Mouse (Mus musculus) limb, embryonic 13.5 days (tissue): Measurements from ENCODE around the gene Cacna2d3. TPM values are rescaled to one million over a fixed set of nuclear protein-coding genes. Genes with fewer than 3 reads are reported as not detected.

Experiments used
- ATAC-seq: fragments of 200-750 bp; cut with Nextera tagmentation; 2 replicates; pipeline ENCODE4 v1.8.0; 2017; ENCODE audit warnings: low read depth, moderate number of reproducible peaks, moderate TSS enrichment; ENCODE audit not compliant: low FRiP score
- H3K27ac ChIP-seq: fragments of 300-500 bp; sonication (generic); 2 replicates; pipeline ENCODE4 v1.5.1; 2015; ENCODE audit warnings: inconsistent platforms, mild to moderate bottlenecking, moderate library complexity
- H3K27me3 ChIP-seq: fragments of 300-500 bp; sonication (generic); 2 replicates; pipeline ENCODE4 v1.6.1; 2015; ENCODE audit warnings: mild to moderate bottlenecking, inconsistent platforms
- H3K36me3 ChIP-seq: fragments of 300-500 bp; sonication (generic); 2 replicates; pipeline ENCODE4 v1.6.1; 2015; ENCODE audit warnings: inconsistent platforms, mild to moderate bottlenecking, moderate library complexity
- H3K4me1 ChIP-seq: fragments of 300-500 bp; sonication (generic); 2 replicates; pipeline ENCODE4 v1.6.1; 2015; ENCODE audit warnings: inconsistent platforms
- H3K4me2 ChIP-seq: fragments of 300-500 bp; sonication (generic); replicated peaks from 2 replicates; pipeline ENCODE4 v1.6.1; 2015; ENCODE audit warnings: inconsistent platforms, mild to moderate bottlenecking, moderate library complexity
- H3K4me3 ChIP-seq: fragments of 300-500 bp; sonication (generic); 2 replicates; pipeline ENCODE4 v1.5.1; 2015; ENCODE audit warnings: moderate library complexity, mild to moderate bottlenecking, inconsistent platforms
- H3K9ac ChIP-seq: fragments of 300-500 bp; sonication (generic); 2 replicates; pipeline ENCODE4 v1.6.1; 2015; ENCODE audit warnings: mild to moderate bottlenecking, inconsistent platforms
- H3K9me3 ChIP-seq: fragments of 300-500 bp; sonication (generic); 2 replicates; pipeline ENCODE4 v1.6.1; 2016; ENCODE audit warnings: inconsistent platforms
- WGBS: fragments of 180-500 bp; shearing (Covaris S2); methylation state at CpG from one replicate; pipeline ENCODE4 v1.1.7; 2015; 5-methylcytosine and 5-hydroxymethylcytosine counted together
- polyA plus RNA-seq: library from polyadenylated mRNA; unstranded; fragments of >200 nt; fragmentation: Nextera tagmentation; extraction: Ambion mirVana; gene quantifications from 2 replicates; pipeline ENCODE4 v1.2.1, GENCODE M21; 2015

Cacna2d3 gene
- polyA plus RNA-seq, 1 experiment from 2014 or later, result 5.3 TPM

DNA sequence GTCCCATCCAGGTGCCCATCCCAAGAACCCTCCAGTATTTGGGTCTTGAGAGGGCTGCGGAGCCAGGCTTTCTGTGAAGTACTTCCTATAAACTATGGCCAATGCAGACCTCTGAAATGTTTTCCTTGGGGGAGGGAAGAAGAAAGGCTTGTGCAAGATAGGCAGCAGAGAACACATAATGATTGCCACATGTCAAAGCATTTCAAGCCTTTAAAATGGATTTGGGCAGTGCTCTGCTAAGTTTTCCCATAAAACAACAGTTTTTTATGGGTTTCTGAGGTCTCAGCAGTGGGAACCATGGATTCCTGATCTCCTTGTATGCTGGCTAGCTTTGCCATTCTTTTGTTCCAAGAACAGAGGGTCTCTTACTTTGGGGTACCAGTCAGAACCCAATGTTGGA is 834.3 kb downstream of the Cacna2d3 start:
- ATAC-seq, result no peak; the same call in 1 of the 2 replicates
- no peak overlapping the region for H3K9ac ChIP-seq

DNA sequence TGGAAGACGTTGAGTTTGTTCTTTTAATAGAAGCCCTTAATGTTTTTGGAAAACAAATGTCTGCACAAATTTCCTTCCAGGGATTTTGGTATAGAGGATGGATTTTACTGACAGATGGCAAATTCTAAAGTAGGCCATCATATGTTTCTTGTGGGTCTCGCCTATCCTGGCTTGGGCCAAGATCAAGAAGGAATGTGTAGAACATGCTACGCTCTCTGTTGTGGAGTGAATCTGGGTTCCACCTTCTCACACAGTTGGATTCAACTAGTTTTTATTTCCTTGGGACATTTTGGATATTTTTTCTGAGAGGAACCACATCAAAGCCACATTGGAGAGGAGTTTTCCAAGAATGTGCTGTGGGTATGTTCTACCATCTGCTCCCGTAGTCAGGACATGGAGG is 835.0 kb downstream of the Cacna2d3 start:
- no peak overlapping the region for H3K4me2 ChIP-seq
- no peak overlapping the region for H3K9ac ChIP-seq
- H3K9me3 ChIP-seq, result no peaks in the 10 kb centered on the region
- H3K36me3 ChIP-seq, result no peaks in the 10 kb centered on the region
- no peaks in the 10 kb centered on the region for H3K27me3 ChIP-seq
- 81% methylated on average over 4 of the region's 4 CpGs for WGBS
- H3K4me3 ChIP-seq, result no peak overlapping the region
- H3K4me1 ChIP-seq, result peaks cover 28% of the 10 kb centered on the region
- H3K27ac ChIP-seq, result peak overlapping the region; percentile 55; the same call in 1 of the 2 replicates
- ATAC-seq, result no peak

More for the DNA sequence above, 834.3 kb downstream of the Cacna2d3 start:
- no peaks in the 10 kb centered on the region for H3K9me3 ChIP-seq
- H3K36me3 ChIP-seq, result no peaks in the 10 kb centered on the region
- H3K4me1 ChIP-seq, result peaks cover 28% of the 10 kb centered on the region
- peak overlapping the region; percentile 55 for H3K27ac ChIP-seq
- 29% methylated on average over 1 of the region's 1 CpGs for WGBS
- no peak overlapping the region for H3K4me2 ChIP-seq
- no peaks in the 10 kb centered on the region for H3K27me3 ChIP-seq
- H3K4me3 ChIP-seq, result no peak overlapping the region

DNA sequence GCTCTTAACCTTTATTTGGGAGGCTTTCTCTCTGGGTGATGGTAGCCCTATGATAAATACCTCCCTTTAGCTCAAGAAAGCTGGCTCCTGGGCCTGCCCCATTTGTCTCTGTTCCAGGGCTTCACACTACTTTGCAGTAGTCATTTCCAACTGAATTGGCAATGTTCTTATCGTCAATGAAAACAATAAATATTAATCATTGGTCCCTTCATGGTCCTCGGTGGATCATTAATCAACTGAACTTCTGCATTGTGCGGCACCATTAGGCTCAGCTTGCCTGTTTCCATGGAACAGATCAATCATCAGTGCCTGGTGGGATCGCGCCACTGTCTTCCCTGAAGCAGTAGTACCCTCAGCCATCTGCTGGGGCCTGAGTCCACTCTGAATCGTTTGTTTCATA is 850.7 kb downstream of the Cacna2d3 start:
- H3K9ac ChIP-seq, result no peak overlapping the region
- no peak overlapping the region for H3K4me3 ChIP-seq
- no peak overlapping the region for H3K27ac ChIP-seq
- ATAC-seq, result no peak
- no peaks in the 10 kb centered on the region for H3K27me3 ChIP-seq
- H3K4me2 ChIP-seq, result no peak overlapping the region
- no peaks in the 10 kb centered on the region for H3K4me1 ChIP-seq
- H3K9me3 ChIP-seq, result no peaks in the 10 kb centered on the region
- WGBS, result 84% methylated on average over 6 of the region's 6 CpGs
- no peaks in the 10 kb centered on the region for H3K36me3 ChIP-seq

DNA sequence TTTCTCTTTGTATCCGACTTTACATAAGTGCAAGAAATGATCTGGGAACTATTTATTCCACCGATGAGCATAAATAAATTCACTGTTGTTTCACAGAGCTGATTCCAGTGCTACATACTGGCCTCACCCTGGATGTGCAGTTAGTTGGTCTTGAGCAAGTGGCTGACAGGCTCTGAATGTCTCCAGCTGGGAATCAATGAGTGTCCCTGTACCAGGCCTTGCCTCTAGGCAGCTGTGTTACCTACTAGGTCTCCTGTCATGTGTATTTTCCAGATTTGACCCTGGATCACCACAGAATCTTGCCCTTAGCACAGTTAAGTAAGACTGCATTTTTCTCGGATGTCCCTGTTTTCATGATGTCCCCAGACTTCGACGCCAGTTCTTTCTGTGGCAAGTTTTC is 851.3 kb downstream of the Cacna2d3 start:
- 95% methylated on average over 5 of the region's 5 CpGs for WGBS
- no peaks in the 10 kb centered on the region for H3K9me3 ChIP-seq

DNA sequence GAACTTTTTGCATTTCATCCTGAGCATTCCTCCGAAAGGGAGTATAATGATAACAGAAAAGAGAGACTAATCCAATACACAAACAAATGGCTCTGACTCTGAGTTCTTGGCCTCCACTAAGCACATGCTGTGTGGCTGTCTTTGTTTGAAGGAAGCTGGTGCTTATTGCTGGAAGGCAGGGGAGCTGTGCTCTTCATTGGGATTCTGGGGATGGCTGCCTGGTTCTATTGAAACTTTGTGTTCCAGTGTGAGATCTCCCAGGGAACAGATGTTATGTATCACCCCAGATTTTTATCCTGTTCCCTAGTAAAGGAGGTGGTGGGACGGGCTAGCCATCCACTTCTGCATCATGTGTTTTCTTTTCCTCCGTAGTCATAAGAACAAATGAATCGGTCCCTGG is 856.7 kb downstream of the Cacna2d3 start:
- Histone ChIP-seq H3K4me2 (no peak overlapping the region), H3K9me3 (no peaks in the 10 kb centered on the region), H3K27me3 (no peaks in the 10 kb centered on the region), H3K4me1 (peaks cover 10% of the 10 kb centered on the region), H3K36me3 (no peaks in the 10 kb centered on the region), H3K27ac (peak overlapping the region; percentile 10; the same call in 1 of the 2 replicates), H3K9ac (no peak overlapping the region), H3K4me3 (no peak overlapping the region)
- no peak for ATAC-seq
- 63% methylated on average over 4 of the region's 4 CpGs for WGBS

More for the DNA sequence above, 851.3 kb downstream of the Cacna2d3 start:
- Histone ChIP-seq H3K27me3 (no peaks in the 10 kb centered on the region), H3K27ac (no peak overlapping the region), H3K4me1 (no peaks in the 10 kb centered on the region), H3K36me3 (no peaks in the 10 kb centered on the region), H3K9ac (no peak overlapping the region), H3K4me3 (no peak overlapping the region), H3K4me2 (no peak overlapping the region)
- no peak for ATAC-seq

DNA sequence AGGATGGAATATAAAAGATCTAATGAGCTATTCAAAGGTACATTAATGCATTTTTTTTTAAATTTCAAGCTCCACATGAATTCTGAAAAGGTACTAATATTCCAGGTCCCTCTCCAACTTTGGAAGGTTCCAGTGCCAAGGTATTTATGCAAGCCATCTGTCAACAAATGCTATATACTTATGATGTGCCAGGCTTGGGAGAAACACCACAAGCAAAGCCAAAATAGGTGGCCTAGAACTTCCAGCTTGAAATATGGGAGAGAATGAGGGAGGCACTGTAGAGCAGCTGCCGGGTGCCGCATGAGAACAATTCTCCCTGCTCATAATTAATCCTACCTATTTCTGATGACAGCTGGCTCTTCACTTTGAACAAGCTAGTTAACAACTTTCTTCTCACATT is 860.5 kb downstream of the Cacna2d3 start:
- ATAC-seq, result no peak
- H3K36me3 ChIP-seq, result no peaks in the 10 kb centered on the region
- H3K27ac ChIP-seq, result no peak overlapping the region
- WGBS, result 74% methylated on average over 2 of the region's 2 CpGs
- H3K9me3 ChIP-seq, result no peaks in the 10 kb centered on the region
- H3K9ac ChIP-seq, result no peak overlapping the region
- H3K27me3 ChIP-seq, result no peaks in the 10 kb centered on the region
- no peak overlapping the region for H3K4me2 ChIP-seq
- peaks cover 10% of the 10 kb centered on the region for H3K4me1 ChIP-seq
- no peak overlapping the region for H3K4me3 ChIP-seq

Other genes starting within 250 kb of the Cacna2d3 start
- gene Selenok, start 246.4 kb upstream of the Cacna2d3 start, polyA plus RNA-seq, result 298 and 303 TPM in 2 replicates